Mouse (Mus musculus): Measurements from ENCODE around the gene Rnf13.
"Not testable (repeated sequence)": the region's sequence is repeated elsewhere in the genome, so short reads cannot be mapped to it uniquely, and the experiment has no call there.

Gene Rnf13

GRCm38 (mm10) chr3:57735511-57736370 is at the start of gene Rnf13:
Gene Rnf13, plus strand, starts transcription at chr3:57736062.
- in situ Hi-C loops (cut with MboI, MseI): no loop called here

GRCm38 (mm10) chr3:57691772-57692171 is 44.1 kb upstream of the Rnf13 start:
- in situ Hi-C loops (cut with MboI, MseI): no loop called here

GRCm38 (mm10) chr3:57692719-57693118 is 43.1 kb upstream of the Rnf13 start, which contains the start of gene Ankub1:
Gene Ankub1, minus strand, starts transcription at chr3:57692799.
- in situ Hi-C loops (cut with MboI, MseI): no loop called here

- in situ Hi-C loops (cut with MboI, MseI): no loop called here
These were observed 39.6 kb upstream of the Rnf13 start for GRCm38 (mm10) chr3:57696249-57696648.

GRCm38 (mm10) chr3:57696779-57697178 is 39.1 kb upstream of the Rnf13 start:
- in situ Hi-C loops (cut with MboI, MseI): no loop called here

- in situ Hi-C loops (cut with MboI, MseI): no loop called here
These were observed 21.7 kb upstream of the Rnf13 start for GRCm38 (mm10) chr3:57714151-57714550.

- in situ Hi-C loops (cut with MboI, MseI): loop anchor here (5.0 kb wide), 1 partner anchor 80 kb away; the partner anchor contains the start of gene Commd2
These were observed 3.5 kb upstream of the Rnf13 start for GRCm38 (mm10) chr3:57732206-57732915.

GRCm38 (mm10) chr3:57736419-57737095 is 695 bp downstream of the Rnf13 start:
- in situ Hi-C loops (cut with MboI, MseI): no loop called here

GRCm38 (mm10) chr3:57739830-57740229 is 4.0 kb downstream of the Rnf13 start:
- in situ Hi-C loops (cut with MboI, MseI): no loop called here

- in situ Hi-C loops (cut with MboI, MseI): no loop called here
These were observed 12.9 kb downstream of the Rnf13 start for GRCm38 (mm10) chr3:57748576-57749267.

GRCm38 (mm10) chr3:57776915-57777314 is 41.1 kb downstream of the Rnf13 start:
- in situ Hi-C loops (cut with MboI, MseI): no loop called here

GRCm38 (mm10) chr3:57788472-57788871 is 52.6 kb downstream of the Rnf13 start:
- in situ Hi-C loops (cut with MboI, MseI): no loop called here

GRCm38 (mm10) chr3:57789005-57789962 is 53.4 kb downstream of the Rnf13 start:
- in situ Hi-C loops (cut with MboI, MseI): no loop called here

- in situ Hi-C loops (cut with MboI, MseI): no loop called here
These were observed 55.2 kb downstream of the Rnf13 start for GRCm38 (mm10) chr3:57791104-57791503.

- in situ Hi-C loops (cut with MboI, MseI): not testable (repeated sequence)
These were observed 59.2 kb downstream of the Rnf13 start for GRCm38 (mm10) chr3:57795071-57795470.

GRCm38 (mm10) chr3:57815447-57815846 is 79.6 kb downstream of the Rnf13 start:
- in situ Hi-C loops (cut with MboI, MseI): no loop called here

GRCm38 (mm10) chr3:57825866-57826265 is 90.0 kb downstream of the Rnf13 start:
- in situ Hi-C loops (cut with MboI, MseI): no loop called here

GRCm38 (mm10) chr3:57833585-57833984 is 97.7 kb downstream of the Rnf13 start:
- in situ Hi-C loops (cut with MboI, MseI): no loop called here

- in situ Hi-C loops (cut with MboI, MseI): no loop called here
These were observed 101.0 kb downstream of the Rnf13 start for GRCm38 (mm10) chr3:57836911-57837310.

- in situ Hi-C loops (cut with MboI, MseI): loop anchor here (10.0 kb wide), 1 partner anchor 179 kb away; no protein-coding TSS in a partner anchor
These were observed 107.9 kb downstream of the Rnf13 start for GRCm38 (mm10) chr3:57843775-57844174.

Measured in T-helper 2 cell (primary cell).